Mouse (Mus musculus) lung, postnatal 0 days (tissue): ENCODE measurements around the gene Ccdc136.

Experiments used
- CTCF ChIP-seq: IDR thresholded peaks from 2 replicates; pipeline ENCODE4 v1.5.1; 2016; ENCODE audit warnings: antibody characterized with exemption, mild to moderate bottlenecking
- EP300 ChIP-seq: IDR thresholded peaks from 2 replicates; pipeline ENCODE4 v1.6.1; 2016; ENCODE audit warnings: antibody characterized with exemption, mild to moderate bottlenecking, control low read depth

- TF ChIP-seq CTCF (no peak), EP300 (no peak)
These were observed 16.2 kb upstream of the Ccdc136 start for GRCm38 (mm10) chr6:29379954-29380353.
